Mouse (Mus musculus) granulocyte monocyte progenitor cell, adult 5-6 weeks (primary cell): ENCODE data around the gene Dglucy. TPM values are rescaled to one million over a fixed set of nuclear protein-coding genes. Genes with fewer than 3 reads are reported as not detected.
"Not testable (repeated sequence)": the region's sequence is repeated elsewhere in the genome, so short reads cannot be mapped to it uniquely, and the experiment has no call there.

Experiments used
- ATAC-seq: replicated peaks from 2 replicates; pipeline ENCODE4 v1.8.0; 2016; ENCODE audit warnings: mild to moderate bottlenecking, moderate TSS enrichment, inconsistent platforms; ENCODE audit not compliant: poor library complexity, severe bottlenecking
- total RNA-seq, 2 experiments: library from RNA; stranded (forward) in 1 of 2; stranded (reverse) in 1 of 2; fragments of 200-712, 200-1000 nt in 1 of 2; fragments of >200 nt in 1 of 2; fragmentation: Nextera tagmentation in 1 of 2; gene quantifications; 2 replicates each; pipeline ENCODE4 v1.2.3; 2014 to 2017

The Dglucy gene
- total RNA-seq, 2 experiments from 2014 or later: 14.1 to 29.8 TPM

DNA sequence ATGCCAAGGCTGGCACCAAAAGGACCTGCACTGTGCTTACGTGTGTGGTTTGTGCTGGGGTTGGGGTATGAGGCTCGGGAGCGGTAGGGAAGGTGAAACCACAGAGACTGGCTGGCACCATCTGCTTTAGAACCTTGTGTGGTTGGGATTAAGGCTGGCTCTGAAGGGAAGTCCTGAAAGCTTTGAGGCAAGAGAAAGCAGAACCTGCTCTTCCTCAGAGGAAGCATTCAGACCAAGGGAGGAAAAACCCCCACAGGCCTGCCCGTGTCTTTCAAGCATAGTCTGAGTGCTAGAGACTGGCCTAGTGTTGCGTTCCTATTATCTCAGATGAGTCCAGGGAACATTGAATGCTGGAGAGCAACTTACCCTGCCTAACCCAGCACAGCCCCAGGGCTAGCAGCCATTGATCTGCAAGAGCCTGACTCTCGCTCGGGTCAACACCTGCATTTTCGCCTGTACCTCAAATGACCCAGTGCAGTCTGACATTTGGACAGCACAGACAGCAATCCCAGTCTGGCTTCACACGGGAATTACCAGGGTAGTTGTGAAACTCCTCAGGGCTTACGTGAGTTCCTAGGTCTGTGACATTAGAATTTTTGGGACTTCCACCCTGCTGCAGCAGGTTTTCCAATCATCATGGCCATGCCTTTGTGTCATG is 452 bp upstream of the Dglucy start:
- ATAC-seq: peak; percentile 57

GRCm38 (mm10) chr12:100780416-100780815 is 1.6 kb downstream of the Dglucy start:
- ATAC-seq: no peak

DNA sequence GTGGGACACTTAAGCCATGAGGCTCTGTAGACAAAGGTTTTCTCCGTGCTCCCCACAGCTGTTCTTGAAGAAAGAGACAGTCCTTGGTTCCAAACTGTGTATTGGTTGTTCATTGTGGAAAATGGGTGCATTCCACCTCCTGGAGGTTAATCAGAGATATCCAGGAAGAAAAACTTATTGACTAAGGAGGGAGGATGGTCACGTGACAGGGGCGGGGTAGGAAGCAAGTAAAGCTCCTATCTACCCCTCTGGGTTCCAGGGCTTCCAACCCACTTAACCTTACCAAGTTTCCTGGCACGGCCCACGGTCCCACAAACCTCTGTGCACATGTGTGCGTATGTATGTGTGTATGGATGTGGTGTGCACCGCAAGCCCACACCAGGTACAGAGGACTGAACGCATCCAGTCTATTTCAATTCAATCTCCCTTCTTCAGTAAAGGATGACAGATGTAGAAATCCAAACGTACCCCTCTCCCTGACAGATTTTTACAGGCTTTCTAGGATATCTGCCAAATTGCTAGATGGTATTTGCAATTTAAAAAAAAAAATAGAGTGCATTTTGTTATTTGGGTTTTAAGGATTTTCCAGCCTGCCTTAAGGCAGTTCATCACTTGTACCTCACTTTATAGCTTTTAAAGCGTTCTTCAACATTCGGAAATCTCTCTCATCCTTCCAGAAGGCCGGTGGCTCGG is 2.7 kb downstream of the Dglucy start:
- ATAC-seq: no peak

- ATAC-seq: no peak
Measured at GRCm38 (mm10) chr12:100784152-100784551, 5.3 kb downstream of the Dglucy start.

DNA sequence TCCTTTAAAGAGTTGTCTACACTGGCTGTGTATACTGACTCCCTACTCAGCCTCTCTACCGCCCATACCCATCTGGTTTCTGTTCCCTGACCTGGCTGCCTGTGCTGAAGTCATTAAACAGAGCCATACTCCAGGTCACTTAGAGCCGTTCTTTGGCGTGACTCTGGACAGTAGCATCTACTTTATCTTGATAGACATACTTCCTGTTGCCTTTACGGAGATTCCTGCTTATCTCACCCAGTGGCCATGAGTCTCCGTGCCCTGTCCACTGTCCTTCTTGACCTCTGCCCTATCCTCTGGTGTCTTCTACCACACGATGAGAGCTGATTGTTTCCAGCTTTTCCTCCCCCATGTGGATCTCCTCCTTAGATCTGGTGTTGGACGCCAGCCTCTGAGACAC is 6.5 kb downstream of the Dglucy start:
- ATAC-seq: peak; percentile 58

- peak; percentile 15; the same call in 1 of the 2 replicates for ATAC-seq
Measured at GRCm38 (mm10) chr12:100789981-100790550, 11.2 kb downstream of the Dglucy start.

DNA sequence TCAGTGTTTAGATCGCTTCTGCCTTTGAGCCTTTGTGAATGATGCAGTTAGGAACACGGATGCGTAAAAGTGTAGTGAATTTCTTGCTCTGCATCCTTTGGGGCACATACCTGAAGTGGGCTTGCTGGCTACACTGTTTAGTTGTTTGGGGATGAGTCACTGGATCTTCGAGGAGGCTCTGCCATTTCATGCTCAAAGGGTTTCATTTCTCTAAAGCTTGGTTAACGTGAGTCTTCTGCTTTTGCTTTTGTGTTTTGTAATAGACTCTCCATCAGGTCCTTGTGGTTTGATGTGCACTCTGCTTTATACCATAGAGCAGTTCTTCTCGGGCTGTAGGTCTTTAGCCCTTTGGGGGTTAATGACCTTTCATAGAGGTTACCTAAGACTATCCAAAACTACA is 12.6 kb downstream of the Dglucy start:
- ATAC-seq: peak; percentile 93

GRCm38 (mm10) chr12:100794450-100795230 is 15.8 kb downstream of the Dglucy start:
- no peak for ATAC-seq

DNA sequence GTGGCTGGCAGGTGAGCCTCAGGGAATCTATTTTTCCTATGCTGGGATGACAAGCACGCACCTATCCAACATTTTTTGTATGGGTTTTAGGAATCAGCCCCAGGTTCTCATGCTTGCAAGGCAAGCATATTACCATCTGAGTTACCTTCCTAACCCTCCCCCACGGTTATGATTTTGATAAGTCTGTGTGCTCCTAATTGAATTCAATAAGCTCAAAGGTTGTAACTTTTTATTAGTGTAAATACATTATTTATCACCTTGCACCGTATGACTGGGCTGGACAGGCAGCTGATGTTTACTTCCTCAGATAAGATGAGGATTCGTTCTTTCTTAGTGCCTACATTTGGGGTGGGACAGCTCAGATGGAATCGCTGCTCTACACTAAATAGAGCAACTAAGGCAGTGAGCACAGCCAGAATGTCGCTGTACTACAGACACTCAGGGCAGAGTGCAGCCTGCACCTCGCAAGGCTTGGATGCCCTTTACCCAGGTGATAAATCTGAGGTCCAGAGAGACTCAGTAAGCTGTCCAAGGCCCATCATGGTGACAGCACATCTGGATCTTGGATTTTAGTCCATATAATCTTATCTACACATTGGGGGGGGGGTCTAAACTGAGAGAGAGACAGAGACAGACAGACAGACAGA is 16.7 kb downstream of the Dglucy start:
- ATAC-seq: no peak

- not testable (repeated sequence) for ATAC-seq
Measured at GRCm38 (mm10) chr12:100803391-100803790, 24.5 kb downstream of the Dglucy start.

DNA sequence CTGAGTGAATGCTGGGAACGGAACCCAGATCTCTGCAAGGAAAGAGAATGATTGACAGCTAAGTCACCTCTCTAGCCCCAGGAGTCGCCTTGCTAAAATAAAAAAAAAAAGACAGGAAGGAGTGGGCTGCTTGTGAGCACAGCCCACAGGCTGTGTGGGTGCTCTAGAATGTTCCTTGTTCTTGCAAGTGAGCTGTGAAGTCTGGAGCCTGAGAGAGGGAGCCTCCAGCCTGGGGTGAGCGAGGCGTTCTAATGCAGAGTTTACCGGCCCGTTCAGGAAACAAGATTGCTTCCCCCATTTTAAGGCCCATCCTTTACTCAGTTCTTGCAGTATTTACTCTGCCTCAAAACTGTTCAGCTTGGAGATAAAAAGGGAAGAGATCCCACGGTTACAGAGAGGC is 28.4 kb downstream of the Dglucy start:
- ATAC-seq: peak; percentile 57

- ATAC-seq: no peak
Measured at GRCm38 (mm10) chr12:100808609-100809280, 29.9 kb downstream of the Dglucy start.

GRCm38 (mm10) chr12:100810542-100810941 is 31.7 kb downstream of the Dglucy start:
- no peak for ATAC-seq

DNA sequence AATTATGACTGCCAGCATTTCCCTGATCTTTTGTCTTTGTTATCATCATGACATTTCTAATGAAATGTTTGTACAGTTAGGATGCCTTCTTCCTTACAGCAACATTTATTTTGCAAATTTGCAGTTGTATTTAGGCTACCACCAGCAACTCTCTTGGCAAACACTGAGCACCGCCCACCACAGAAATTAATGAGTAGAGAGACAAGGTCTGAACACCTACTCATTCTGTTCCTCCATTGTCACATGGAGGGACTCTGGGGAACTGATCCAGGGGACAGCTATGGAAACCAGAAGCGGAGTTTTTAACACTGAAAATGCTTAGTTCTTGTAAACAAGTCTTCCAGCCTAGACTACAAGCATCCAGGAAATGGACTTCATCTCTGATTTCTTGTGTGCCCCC is 35.0 kb downstream of the Dglucy start:
- ATAC-seq: no peak

GRCm38 (mm10) chr12:100814671-100815070 is 35.8 kb downstream of the Dglucy start:
- ATAC-seq: no peak

GRCm38 (mm10) chr12:100816906-100817305 is 38.0 kb downstream of the Dglucy start:
- no peak for ATAC-seq

GRCm38 (mm10) chr12:100819965-100820364 is 41.1 kb downstream of the Dglucy start:
- peak; percentile 65 for ATAC-seq

- peak; percentile 56 for ATAC-seq
Measured at GRCm38 (mm10) chr12:100831021-100831420, 52.2 kb downstream of the Dglucy start.

DNA sequence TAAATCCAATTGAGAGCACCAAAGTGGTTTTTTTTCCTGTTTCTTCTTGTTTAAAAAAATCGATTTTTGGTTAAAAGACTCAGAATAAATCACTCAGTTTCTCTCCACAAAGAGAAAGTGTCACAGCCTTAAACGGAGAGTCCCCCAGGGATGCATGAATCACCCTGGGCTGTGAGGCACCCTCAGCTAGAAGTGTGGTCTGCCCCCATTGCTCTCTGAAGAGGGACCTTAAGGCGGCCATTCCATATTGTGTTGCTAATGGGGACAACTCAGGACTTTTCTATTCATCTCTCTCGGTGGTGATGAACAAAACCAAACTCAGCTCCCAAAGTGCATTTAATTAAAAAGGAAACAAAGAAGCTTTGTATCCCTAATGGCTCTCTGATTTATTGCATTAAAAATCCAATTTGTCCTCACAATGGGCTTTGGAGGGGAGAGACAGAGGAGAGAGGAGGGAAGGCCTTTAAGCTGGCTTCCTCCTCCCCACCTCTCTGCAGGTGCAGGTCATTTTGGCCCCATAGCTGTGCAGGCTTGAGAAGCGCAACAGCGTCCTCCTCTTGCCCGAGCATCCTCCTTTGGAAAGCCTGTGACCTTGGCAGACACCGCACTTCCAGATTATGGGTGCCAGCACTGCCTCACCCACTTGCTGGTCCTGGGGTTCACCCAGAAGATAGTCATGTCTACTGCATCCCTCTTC is 52.9 kb downstream of the Dglucy start:
- ATAC-seq: no peak
